Mouse (Mus musculus) cortical plate, adult 2 months (tissue): ENCODE measurements around the gene Gnb5.

Source experiments
- CTCF ChIP-seq: fragments of 200-500 bp; IDR thresholded peaks from 2 replicates; pipeline ENCODE4 v1.5.1; 2011; ENCODE audit warnings: mild to moderate bottlenecking, control low read depth, low read length; ENCODE audit not compliant: insufficient read depth; ENCODE audit errors: extremely low read depth
- POLR2A ChIP-seq: fragments of 200-500 bp; IDR thresholded peaks from 2 replicates; pipeline ENCODE4 v1.6.1; 2011; ENCODE audit warnings: mild to moderate bottlenecking, low read length, control low read depth; ENCODE audit not compliant: insufficient read depth; ENCODE audit errors: extremely low read depth

- TF ChIP-seq CTCF (no peak), POLR2A (no peak)
These were observed 72.7 kb downstream of the Gnb5 start for GRCm38 (mm10) chr9:75378774-75379173.
